27 mouse cellular contexts compared by ENCODE assay signal in the genomic region with DNA sequence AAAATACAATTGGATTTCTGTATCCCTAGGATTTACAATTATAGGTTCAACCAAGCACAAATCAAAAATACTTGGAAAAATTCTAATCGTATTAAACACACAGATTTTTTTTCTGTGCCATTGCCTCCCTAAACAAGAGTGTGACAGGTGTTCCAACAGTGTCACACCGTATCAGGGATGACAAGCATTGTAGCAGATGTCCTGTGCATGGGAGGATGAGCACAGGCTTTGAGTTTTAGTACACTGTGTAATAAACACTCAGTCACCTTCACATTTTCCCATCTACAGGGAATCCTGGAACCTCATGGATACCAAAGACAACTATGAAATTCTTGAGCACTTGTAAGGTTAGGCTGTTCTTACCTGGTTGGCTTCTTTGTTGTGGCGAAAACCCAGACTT. TPM values are rescaled to one million over a fixed set of nuclear protein-coding genes. Genes with fewer than 3 reads are reported as not detected.
"Had no signal": no experiment of that assay in that cellular context is flagged by ENCODE, and none has a peak within 500 bp of the region (broad histone marks: within the 10 kb centered on the region; RNA-seq: fewer than 3 reads in every experiment).

No protein-coding gene starts in this region.

- H3K36me3 ChIP-seq: hindbrain, embryonic 12.5 days; limb, embryonic 15.5 days had no signal

- H3K4me3 ChIP-seq: gastrocnemius, adult 2 months; heart, embryonic 12.5 days; hindbrain, embryonic 10.5 days; hindbrain, embryonic 12.5 days; kidney, embryonic 15.5 days; limb, embryonic 13.5 days; limb, embryonic 15.5 days; liver, embryonic 12.5 days had no signal

- H3K9ac ChIP-seq: heart, embryonic 12.5 days; hindbrain, embryonic 12.5 days; hindbrain, embryonic 14.5 days; kidney, embryonic 15.5 days; limb, embryonic 13.5 days; limb, embryonic 15.5 days; liver, embryonic 12.5 days; liver, embryonic 14.5 days had no signal

- ATAC-seq: hindbrain, embryonic 16.5 days; inflammation-experienced regulatory T-cells, adult 6 months; intestine, embryonic 16.5 days; liver, embryonic 12.5 days had no signal

- DNase-seq: gastrocnemius, adult 2 months; gastrocnemius, postnatal 10 days; gastrocnemius, postnatal 25 days; heart, adult 18-20 months; heart, postnatal 10 days; heart, postnatal 4 days; kidney, adult 11 months; kidney, adult 2 months; kidney, adult 9 months; kidney, postnatal 14 days; kidney, postnatal 36 days; layer of hippocampus, adult 9-11 months; layer of hippocampus, postnatal 36 days; left cerebral cortex, postnatal 4 days had no signal

- H3K9me3 ChIP-seq: hindbrain, embryonic 10.5 days; hindbrain, embryonic 12.5 days; kidney, embryonic 15.5 days; limb, embryonic 13.5 days; limb, embryonic 15.5 days; liver, embryonic 12.5 days had no signal

- H3K27ac ChIP-seq: gastrocnemius, adult 2 months; hindbrain, embryonic 10.5 days; hindbrain, embryonic 12.5 days; hindbrain, embryonic 14.5 days; kidney, embryonic 15.5 days; kidney, postnatal 0 days; limb, embryonic 13.5 days; limb, embryonic 15.5 days; liver, embryonic 12.5 days; liver, embryonic 14.5 days had no signal

- H3K27me3 ChIP-seq: heart, embryonic 12.5 days; hindbrain, embryonic 12.5 days; kidney, embryonic 15.5 days; limb, embryonic 13.5 days; limb, embryonic 15.5 days; liver, embryonic 12.5 days had no signal

- H3K4me2 ChIP-seq: heart, embryonic 12.5 days; hindbrain, embryonic 12.5 days; hindbrain, embryonic 14.5 days; kidney, embryonic 15.5 days; limb, embryonic 13.5 days; limb, embryonic 15.5 days; liver, embryonic 12.5 days had no signal

- H3K4me1 ChIP-seq: hindbrain, embryonic 10.5 days; hindbrain, embryonic 12.5 days; kidney, embryonic 15.5 days; limb, embryonic 13.5 days; limb, embryonic 15.5 days had no signal

RNA-seq across cellular contexts. Expression of gene Grb10, which starts 51.2 kb away (rescaled TPM):
- polyA plus RNA-seq: inflammation-experienced regulatory T-cells, adult 6 months had no signal
